Mouse (Mus musculus) olfactory bulb, adult 2 months (tissue): ENCODE results near the gene Col4a4.

Source experiments
- CTCF ChIP-seq: fragments of 200-500 bp; IDR thresholded peaks from 2 replicates; pipeline ENCODE4 v1.5.1; 2012; ENCODE audit warnings: low read depth, mild to moderate bottlenecking, low read length, moderate library complexity; ENCODE audit not compliant: insufficient read depth
- POLR2A ChIP-seq: fragments of 200-500 bp; IDR thresholded peaks from 2 replicates; pipeline ENCODE4 v1.6.1; 2012; ENCODE audit warnings: mild to moderate bottlenecking, low read depth, low read length, moderate library complexity; ENCODE audit not compliant: insufficient read depth

GRCm38 (mm10) chr1:82482371-82482770 is 104.3 kb downstream of the Col4a4 start:
- TF ChIP-seq POLR2A (no peak), CTCF (no peak)
